Mouse (Mus musculus) E14TG2a.4 (cell line): ENCODE measurements at regions not wholly inside any gene's neighbourhood (a gene's known extent, or its start where the extent isn't known, plus 50 kb on each side); places are given as distances from the start of the nearest gene placed in this dataset.

Source experiments
- CTCF ChIP-seq: conservative IDR thresholded peaks from 2 replicates; pipeline ENCODE4 v1.5.1; 2014; ENCODE audit warnings: low read length
- NANOG ChIP-seq: IDR thresholded peaks from 2 replicates; pipeline ENCODE4 v1.6.1; 2014; ENCODE audit warnings: borderline replicate concordance, low read length, mixed read lengths

DNA sequence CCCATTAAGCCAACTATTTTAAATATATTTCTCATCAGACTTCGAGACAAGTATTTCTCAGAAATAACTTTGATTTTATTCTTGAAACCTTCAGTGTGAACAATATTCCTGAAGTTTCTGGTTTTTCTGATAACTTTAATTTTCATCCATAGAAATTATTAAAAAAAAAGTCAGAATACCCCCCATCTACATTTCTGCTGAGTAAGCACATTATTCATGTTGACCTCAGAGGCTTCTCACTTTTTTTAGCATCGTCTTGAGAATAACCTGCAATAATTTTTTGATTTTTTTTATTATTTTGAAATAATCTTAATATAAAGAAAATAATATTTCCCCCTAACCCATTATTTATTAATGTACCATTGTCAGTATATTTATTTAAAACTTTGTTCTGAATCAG is 166.1 kb upstream of the Ppp2r3a start:
- no peak for TF ChIP-seq CTCF
- TF ChIP-seq NANOG = no peak
